Mouse (Mus musculus): ENCODE results near the gene Eps15.

Gene Eps15

GRCm38 (mm10) chr4:109268903-109269302 is 11.2 kb upstream of the Eps15 start:
- in situ Hi-C loops (cut with MboI, MseI) = no loop called here

DNA sequence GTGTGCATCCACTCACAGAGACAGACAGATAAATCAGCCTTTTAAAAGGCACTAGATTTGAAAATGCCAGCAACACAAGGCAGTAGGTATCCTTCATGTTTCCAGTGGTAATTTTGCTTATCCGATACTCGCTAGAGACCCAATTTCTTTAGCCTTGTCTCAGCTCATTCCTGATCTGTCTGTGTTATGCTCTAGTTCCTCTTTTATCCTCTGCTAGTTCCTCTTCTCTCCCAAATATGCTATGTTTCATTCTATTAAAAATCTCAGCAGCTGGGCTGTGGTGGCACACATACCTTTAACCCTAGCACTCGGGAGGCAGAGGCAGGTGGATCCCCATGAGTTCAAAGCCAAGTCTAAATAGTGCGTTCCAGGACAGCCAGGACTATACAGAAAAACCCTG is 8.3 kb upstream of the Eps15 start:
- in situ Hi-C loops (cut with MboI, MseI) = no loop called here

DNA sequence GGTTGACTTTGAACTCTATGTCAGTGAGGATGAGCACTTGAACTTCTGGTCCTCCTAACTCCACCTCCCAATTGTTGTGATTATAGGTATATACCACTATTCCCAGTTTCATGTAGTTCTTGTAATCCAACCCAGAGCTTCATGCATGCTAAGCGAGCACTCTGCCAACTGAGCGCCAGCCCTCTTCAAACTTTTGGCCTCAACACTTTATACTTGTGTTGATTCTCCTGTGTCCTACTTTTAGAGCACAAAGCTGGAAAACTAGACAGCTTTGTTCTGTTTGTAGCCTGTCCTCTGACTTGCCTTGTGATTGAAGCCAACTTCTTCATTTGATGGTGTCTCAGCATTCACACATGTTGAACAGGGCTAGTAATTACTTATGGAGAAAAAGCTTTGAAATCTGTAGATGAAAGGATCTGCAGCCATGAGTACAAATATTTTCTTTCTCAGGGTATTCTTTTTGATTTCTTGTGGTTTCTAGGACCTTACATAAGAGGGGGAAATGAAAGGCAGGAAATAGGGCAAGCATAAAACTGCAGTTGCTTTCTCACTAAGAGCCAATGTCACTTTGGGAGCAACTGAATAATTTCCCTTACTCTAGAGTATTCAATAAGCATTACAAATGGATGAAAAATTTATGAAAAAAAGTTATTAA is 6.4 kb upstream of the Eps15 start:
- in situ Hi-C loops (cut with MboI, MseI) = no loop called here

DNA sequence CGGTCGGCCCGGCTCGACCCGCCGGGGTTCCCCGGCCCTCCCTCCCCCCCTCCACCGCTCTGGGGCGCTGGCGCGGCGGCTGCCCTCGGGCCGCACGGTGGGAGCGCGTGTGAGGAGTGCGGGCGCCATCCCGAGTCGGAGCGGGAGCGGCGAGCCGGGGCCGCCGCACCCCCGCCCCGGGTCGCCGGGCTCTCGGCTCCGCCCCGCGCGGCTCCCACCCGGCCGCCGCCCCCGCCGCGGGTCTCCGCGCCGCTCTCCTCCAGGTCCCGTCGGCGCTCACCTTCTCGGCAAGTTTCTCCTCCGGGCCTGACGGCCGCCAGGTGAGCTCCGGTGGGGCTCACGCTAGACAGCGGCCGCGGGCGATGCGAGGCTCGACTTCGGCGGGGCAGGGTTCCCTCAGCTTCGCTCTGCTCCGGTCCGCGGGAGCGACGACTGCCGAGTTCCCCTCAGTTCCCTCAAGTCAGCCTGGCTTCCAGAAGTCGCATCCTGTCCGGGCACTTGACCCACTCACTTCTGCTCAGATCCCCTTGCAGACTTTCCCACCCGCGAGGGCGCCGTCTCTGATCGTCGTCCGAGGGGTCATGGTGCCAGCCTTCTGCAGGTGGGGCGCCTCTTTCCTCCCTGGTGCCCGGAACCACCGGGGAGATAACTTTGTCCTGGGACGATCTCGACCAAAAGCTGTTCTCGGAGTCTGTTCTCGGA is 542 bp downstream of the Eps15 start:
- in situ Hi-C loops (cut with MboI, MseI) = no loop called here

GRCm38 (mm10) chr4:109281161-109281560 is 1.1 kb downstream of the Eps15 start:
- in situ Hi-C loops (cut with MboI, MseI) = no loop called here

DNA sequence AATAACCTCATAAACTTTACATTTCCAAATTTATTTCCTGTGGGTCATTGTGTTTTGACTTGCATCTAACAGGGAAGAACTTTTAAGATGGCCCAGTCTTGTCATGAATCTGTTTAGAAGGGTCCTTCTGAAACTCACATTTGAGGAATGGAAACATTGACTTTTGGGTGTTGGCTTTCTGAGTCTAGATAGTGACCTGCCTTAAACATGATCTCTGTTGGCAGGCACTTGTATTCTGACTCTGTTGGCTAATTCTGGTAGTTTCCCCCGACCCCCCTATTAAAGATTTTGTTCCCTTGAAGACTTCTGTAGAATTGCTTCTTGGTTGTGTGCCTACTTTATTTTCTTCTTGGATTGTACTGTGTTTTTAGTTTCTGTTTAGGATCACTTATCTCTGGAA is 1.9 kb downstream of the Eps15 start:
- in situ Hi-C loops (cut with MboI, MseI) = no loop called here

DNA sequence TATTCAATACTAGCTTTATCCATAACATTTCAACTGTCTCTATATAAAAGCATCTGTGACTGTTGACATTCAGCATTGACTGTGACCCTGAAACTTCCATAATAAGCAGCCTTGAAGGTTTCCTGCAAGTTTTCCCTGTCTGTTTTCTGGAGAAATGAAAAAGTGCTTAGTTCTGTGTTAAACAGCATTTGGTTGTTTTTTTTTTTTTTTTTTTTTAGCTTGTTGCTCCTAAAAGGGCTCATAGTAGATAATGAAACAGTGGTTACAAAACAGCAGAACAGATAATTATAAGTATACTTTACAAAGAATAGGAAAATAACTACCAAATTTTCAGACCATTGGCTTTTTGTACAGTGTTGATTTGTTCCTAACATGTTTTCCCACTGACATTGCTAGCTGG is 14.6 kb downstream of the Eps15 start:
- in situ Hi-C loops (cut with MboI, MseI) = no loop called here

DNA sequence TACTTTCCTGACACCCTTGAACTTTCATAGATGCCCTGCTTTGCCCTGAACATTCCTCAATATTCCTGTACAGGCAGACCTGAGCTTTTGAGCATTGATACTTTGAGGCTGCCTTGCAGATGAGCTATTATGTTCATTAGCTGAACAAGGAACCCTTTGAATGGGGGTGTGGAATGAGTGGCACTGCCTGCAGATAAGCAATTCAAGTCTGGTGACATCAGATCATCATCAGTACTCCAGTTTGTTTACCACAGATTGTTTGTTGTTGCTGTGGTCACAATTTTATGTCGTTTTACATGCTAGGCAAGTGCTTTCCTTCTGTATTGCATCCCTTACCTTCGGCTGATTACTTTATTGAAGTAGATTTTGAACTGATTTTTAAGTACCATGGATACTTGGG is 16.4 kb downstream of the Eps15 start:
- in situ Hi-C loops (cut with MboI, MseI) = no loop called here

DNA sequence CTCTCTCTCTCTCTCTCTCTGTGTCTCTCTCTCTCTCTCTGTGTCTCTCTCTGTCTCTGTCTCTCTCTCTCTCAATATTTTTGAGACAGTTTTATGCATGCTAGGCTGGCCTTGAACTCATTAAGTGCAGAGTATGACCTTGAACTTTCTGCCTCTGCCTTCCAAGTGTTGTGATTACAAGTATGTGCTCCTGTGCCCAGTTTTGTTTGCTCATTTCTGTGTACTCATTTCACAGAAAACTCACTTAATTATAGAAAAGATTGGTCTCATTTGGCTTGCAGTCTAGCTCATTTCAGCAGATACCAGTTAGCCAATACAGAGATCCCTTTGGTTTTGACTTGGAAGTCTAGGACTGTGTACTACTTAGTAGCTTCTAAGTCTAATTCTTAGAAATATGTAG is 19.1 kb downstream of the Eps15 start:
- in situ Hi-C loops (cut with MboI, MseI) = no loop called here

DNA sequence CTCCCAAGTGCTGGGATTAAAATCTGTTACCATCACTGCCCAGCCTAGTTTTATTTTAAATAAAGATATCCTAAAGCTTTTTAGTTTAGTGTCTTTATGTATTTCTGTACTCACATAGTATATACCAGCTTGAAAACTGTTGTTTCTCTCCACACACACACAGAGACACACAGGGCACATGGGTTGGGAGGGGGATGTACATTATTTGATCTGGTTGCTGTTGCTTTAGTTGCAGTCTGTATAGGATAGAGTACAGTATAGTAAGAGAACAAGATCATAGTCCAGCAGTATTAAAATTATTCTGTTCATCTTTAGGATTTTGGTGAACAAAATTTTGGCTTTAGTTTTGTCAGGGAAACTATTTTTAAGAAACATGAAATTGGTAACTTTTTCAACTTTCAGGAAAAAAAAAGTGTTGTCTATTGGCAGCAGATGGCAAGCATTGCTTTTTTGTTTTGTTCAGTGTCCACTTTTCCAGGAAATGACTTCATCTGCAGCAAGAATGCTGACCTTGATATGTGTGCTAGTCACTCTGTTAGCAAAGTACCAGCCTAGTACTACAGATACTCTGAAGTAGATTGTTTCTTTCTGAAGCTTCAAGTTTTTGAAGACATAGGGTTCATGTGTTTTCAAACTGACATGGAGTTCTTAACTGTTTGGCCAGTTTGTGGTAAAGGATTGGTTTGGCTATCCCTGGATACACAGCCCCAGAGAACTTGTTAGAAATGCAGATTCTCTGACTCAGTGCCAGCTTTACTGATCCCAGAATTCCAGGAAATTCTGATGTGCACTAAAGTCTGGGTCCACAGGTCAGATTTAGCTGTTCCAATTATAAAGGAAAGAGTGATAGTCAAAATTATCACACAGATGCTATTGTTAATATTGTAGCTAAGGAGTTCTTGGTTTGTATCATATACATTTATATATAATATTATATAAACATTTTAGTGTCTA is 37.1 kb downstream of the Eps15 start:
- in situ Hi-C loops (cut with MboI, MseI) = no loop called here

DNA sequence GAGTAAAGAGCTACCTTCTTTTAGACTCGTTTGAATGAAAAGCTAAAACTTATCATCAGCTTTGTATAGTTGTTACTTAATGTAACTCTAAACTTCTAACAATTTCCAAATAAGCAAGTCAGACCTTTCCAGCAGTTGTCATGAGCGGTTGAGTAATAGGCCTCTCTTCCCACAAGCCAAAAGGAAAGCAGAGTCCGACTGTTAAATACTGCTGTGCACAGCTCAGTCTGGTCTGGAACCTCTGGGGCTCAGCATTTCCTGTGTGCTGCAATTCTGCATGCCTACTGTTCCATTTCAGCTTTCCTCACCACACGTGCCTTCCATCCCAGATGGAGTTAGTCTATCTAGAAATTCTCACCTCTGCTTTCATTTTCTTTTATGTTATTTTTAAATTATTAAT is 56.7 kb downstream of the Eps15 start:
- in situ Hi-C loops (cut with MboI, MseI) = no loop called here

GRCm38 (mm10) chr4:109341222-109341621 is 61.2 kb downstream of the Eps15 start:
- in situ Hi-C loops (cut with MboI, MseI) = no loop called here

GRCm38 (mm10) chr4:109342783-109343485 is 62.9 kb downstream of the Eps15 start:
- in situ Hi-C loops (cut with MboI, MseI) = no loop called here

DNA sequence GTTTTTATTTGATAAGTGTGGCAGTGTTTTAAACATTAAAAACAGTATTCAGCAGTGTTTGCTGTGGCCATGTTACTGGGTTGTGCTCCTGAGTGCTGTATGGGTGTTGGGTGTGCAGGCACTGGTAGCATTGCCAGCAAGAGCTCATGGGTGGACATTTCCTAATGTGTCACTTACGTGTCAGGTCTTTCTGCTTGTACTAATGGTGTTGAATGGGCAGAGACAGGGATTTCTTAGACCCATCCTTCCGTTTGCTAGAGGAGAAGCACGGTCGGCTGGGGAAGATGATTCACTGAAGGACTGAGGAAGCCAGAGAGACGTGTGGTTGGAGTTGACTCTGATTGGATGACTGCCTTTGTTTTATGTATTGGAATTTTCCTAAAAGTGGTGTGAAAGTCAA is 63.8 kb downstream of the Eps15 start:
- in situ Hi-C loops (cut with MboI, MseI) = no loop called here

DNA sequence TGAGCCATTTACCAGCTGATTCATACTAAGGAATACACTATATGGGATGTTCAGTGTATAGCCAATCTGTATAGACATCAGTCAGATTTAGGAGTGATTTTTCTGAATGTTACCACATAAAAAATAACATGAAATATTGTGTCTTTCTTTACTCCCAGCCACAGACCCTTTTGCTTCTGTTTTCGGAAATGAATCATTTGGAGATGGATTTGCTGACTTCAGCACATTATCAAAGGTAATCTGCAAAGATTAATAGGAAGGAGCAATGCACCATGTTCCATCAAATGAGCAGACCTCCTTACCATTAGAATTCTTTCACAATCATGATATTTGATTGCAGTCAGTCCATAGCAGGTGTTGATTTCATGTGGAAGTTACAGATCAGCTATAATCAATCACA is 98.0 kb downstream of the Eps15 start:
- in situ Hi-C loops (cut with MboI, MseI) = no loop called here

GRCm38 (mm10) chr4:109382457-109382856 is 102.4 kb downstream of the Eps15 start:
- in situ Hi-C loops (cut with MboI, MseI) = no loop called here

DNA sequence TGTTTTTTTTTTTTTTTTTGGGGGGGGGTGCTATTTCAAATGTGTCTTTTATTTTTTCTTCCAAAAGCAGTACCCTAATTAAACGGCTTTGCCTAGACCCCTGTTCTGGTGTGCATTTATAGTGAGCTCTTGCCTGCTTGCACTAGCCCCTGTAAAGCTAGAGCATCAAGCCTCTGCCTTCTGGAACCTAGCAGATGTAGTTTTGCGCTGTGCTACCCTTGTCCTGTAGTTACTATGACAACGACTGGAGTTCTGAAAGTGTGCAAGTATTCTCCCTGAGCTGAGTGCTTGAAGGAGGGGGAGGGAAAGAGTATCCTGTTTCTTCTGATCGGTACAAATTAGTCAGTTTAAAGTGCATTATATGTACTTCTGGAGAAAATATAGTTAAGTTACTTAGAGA is 105.5 kb downstream of the Eps15 start:
- in situ Hi-C loops (cut with MboI, MseI) = no loop called here

DNA sequence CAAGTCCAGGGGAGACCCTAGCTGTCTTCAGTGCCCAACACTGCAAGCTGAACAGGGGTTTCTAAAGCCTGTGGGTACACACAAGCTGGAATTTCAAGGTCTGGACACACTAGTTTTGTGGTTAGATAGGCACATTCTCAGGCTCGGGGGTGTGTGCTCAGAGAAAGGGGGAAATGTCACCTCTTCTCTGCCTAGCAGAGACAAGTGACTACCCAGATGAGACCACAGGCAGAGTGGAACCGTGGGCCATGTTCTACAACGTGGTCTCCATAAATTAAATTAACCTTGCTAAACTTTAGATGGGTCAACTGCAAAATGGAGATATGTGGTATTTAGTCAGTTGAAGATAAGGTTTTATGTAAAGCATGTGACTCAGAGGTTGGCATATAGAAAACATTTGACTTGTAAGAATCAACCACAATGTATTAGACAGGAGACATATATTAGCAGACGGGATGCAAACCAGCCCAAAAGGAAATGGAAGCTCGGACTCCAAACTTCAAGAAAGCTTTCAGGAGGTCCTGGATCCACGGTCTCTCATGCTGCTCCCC is 113.2 kb downstream of the Eps15 start:
- in situ Hi-C loops (cut with MboI, MseI) = no loop called here

- in situ Hi-C loops (cut with MboI, MseI) = no loop called here
Measured at GRCm38 (mm10) chr4:109393902-109394301, 113.8 kb downstream of the Eps15 start.

DNA sequence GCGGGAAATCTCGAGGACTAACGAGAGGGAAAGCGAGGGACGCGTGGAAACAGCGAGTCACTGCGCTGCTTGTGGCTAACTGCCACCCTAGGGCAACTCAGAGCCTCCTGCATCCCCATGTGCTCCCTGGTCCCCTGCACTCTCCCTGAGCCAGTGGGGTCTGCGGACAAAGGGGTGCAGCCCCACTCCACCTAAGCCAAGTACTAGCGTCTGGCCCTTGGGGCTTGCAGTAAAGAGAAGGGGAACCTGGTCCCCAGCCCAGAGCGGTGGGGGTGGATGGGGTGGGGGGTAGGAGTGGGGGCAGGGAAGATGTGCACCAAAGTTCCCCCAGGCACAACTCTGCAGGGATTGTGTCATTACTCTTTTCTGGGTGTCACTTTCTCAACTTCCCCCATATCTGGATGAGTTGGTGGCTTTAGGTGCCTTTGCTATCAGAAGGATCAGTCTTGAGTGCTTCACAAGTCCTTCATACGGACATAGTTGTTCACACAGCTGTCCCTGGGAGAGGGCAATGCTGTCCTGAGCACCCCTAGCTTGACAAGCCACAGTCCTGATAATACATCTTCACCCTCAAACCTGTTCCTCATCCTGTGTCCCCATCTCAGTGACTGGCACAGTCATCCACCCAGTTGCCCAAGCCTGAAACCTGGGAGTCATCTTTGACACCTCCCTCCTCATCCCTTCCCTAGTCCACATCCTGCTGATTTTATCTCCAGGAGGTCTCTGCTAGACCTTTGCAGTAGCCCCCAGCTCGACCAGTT is 114.4 kb downstream of the Eps15 start:
- in situ Hi-C loops (cut with MboI, MseI) = no loop called here
